In genomic region chr10:94574451-94575333, GRCm38 (mm10) we compare ENCODE assay signal across 11 mouse cellular contexts.
DNase-seq lines count a peak whose midpoint lies in the region; ATAC-seq lines count a peak whose summit lies in the region.
"Had no signal": no experiment of that assay in that cellular context is flagged by ENCODE, and none has a peak within 500 bp of the region (broad histone marks: within the 10 kb centered on the region; RNA-seq: fewer than 3 reads in every experiment).

No protein-coding gene starts in this region.

- H3K27ac ChIP-seq in kidney, embryonic 14.5 days (ENCODE audit: low read depth, low read length): no peak overlapping the region
- 0 out of 2 replicates have a peak overlapping the region, but pooled peaks have one; percentile 9 for H3K27ac ChIP-seq in embryonic facial prominence, embryonic 15.5 days (replicated peaks)
- H3K27ac ChIP-seq in intestine, embryonic 16.5 days (ENCODE audit: low read length): peak overlapping the region; percentile 69
- H3K27ac ChIP-seq: hindbrain, embryonic 15.5 days; limb, embryonic 12.5 days had no signal

- ATAC-seq in kidney, embryonic 14.5 days (ENCODE audit: low FRiP score, low TSS enrichment): no peak
- ATAC-seq in embryonic facial prominence, embryonic 15.5 days (ENCODE audit: insufficient number of reproducible peaks, low FRiP score, low TSS enrichment, low read depth): no peak
- peak; percentile 83 for ATAC-seq in intestine, embryonic 16.5 days

- no peaks in the 10 kb centered on the region for H3K36me3 ChIP-seq in kidney, embryonic 14.5 days (ENCODE audit: control insufficient read depth, insufficient read depth, low read length)
- H3K36me3 ChIP-seq in embryonic facial prominence, embryonic 15.5 days: no peaks in the 10 kb centered on the region
- H3K36me3 ChIP-seq in intestine, embryonic 16.5 days (ENCODE audit: control insufficient read depth, insufficient read depth, low read length): no peaks in the 10 kb centered on the region
- H3K36me3 ChIP-seq: hindbrain, embryonic 15.5 days had no signal

- H3K4me3 ChIP-seq in kidney, embryonic 14.5 days (ENCODE audit: low read length): no peak overlapping the region
- no peak overlapping the region for H3K4me3 ChIP-seq in embryonic facial prominence, embryonic 15.5 days (replicated peaks)
- H3K4me3 ChIP-seq in intestine, embryonic 16.5 days (ENCODE audit: low read length): no peak overlapping the region
- H3K4me3 ChIP-seq: hindbrain, embryonic 15.5 days; limb, embryonic 12.5 days had no signal

- no peaks in the 10 kb centered on the region for H3K9me3 ChIP-seq in kidney, embryonic 14.5 days (ENCODE audit: control insufficient read depth, low read length)
- H3K9me3 ChIP-seq in embryonic facial prominence, embryonic 15.5 days (replicated peaks): no peaks in the 10 kb centered on the region
- H3K9me3 ChIP-seq in intestine, embryonic 16.5 days (ENCODE audit: control insufficient read depth, low read length): no peaks in the 10 kb centered on the region
- H3K9me3 ChIP-seq: hindbrain, embryonic 15.5 days; limb, embryonic 12.5 days had no signal

- 77% methylated on average over 13 of the region's 13 CpGs for WGBS in kidney, embryonic 14.5 days
- WGBS in embryonic facial prominence, embryonic 15.5 days: 72% methylated on average over 13 of the region's 13 CpGs
- 60% methylated on average over 13 of the region's 13 CpGs for WGBS in intestine, embryonic 16.5 days

- no peaks in the 10 kb centered on the region for H3K27me3 ChIP-seq in kidney, embryonic 14.5 days (ENCODE audit: control insufficient read depth, insufficient read depth, low read length)
- H3K27me3 ChIP-seq in embryonic facial prominence, embryonic 15.5 days: no peaks in the 10 kb centered on the region
- no peaks in the 10 kb centered on the region for H3K27me3 ChIP-seq in intestine, embryonic 16.5 days (replicated peaks; ENCODE audit: control insufficient read depth, insufficient read depth, low read length)
- H3K27me3 ChIP-seq: CH12.LX; hindbrain, embryonic 15.5 days; limb, embryonic 12.5 days had no signal

- H3K4me1 ChIP-seq in kidney, embryonic 14.5 days (ENCODE audit: control insufficient read depth, insufficient read depth, low read length): no peaks in the 10 kb centered on the region
- peaks cover 8% of the 10 kb centered on the region for H3K4me1 ChIP-seq in embryonic facial prominence, embryonic 15.5 days
- peaks cover 25% of the 10 kb centered on the region for H3K4me1 ChIP-seq in intestine, embryonic 16.5 days (ENCODE audit: control insufficient read depth, insufficient read depth, low read length)

- H3K4me2 ChIP-seq in kidney, embryonic 14.5 days (replicated peaks; ENCODE audit: low read depth, low read length): no peak overlapping the region
- H3K4me2 ChIP-seq in embryonic facial prominence, embryonic 15.5 days (replicated peaks): no peak overlapping the region
- peak overlapping the region; percentile 9; the same call in 1 of the 2 replicates for H3K4me2 ChIP-seq in intestine, embryonic 16.5 days (ENCODE audit: low read depth, low read length)
- H3K4me2 ChIP-seq: hindbrain, embryonic 15.5 days; limb, embryonic 12.5 days had no signal

- peak; percentile 29 for DNase-seq in kidney, postnatal 14 days
- peak; percentile 91 for DNase-seq in lung, postnatal 36 days
- DNase-seq in testis, postnatal 10 days (ENCODE audit: low spot score): no peak
- no peak for DNase-seq in urinary bladder, postnatal 4 days (ENCODE audit: low spot score in 2 of 2)
- no peak for DNase-seq in natural killer cell, adult 2 months (ENCODE audit: low spot score in 2 of 2)

- no peak overlapping the region for H3K9ac ChIP-seq in kidney, embryonic 14.5 days (ENCODE audit: low read depth, low read length)
- no peak overlapping the region for H3K9ac ChIP-seq in embryonic facial prominence, embryonic 15.5 days
- H3K9ac ChIP-seq in intestine, embryonic 16.5 days (ENCODE audit: low read depth, low read length): no peak overlapping the region
- H3K9ac ChIP-seq: hindbrain, embryonic 15.5 days; limb, embryonic 12.5 days had no signal

Comparison
In these comparisons a context has a peak if more than half of its experiments do, and no peak if none do; other contexts are left out.
1. DNase-seq: peak in kidney, postnatal 14 days (single experiment) and lung, postnatal 36 days (single experiment); none in testis, postnatal 10 days (single experiment), urinary bladder, postnatal 4 days (0 of 2) and natural killer cell, adult 2 months (0 of 2).